Mouse (Mus musculus): ENCODE results near the gene Adam10.

- TF ChIP-seq CTCF (IDR thresholded peaks at IDR 0.05; ENCODE audit: insufficient read depth, low read depth, low read length) (no peak), POLR2A (IDR thresholded peaks at IDR 0.05; ENCODE audit: insufficient read depth, low read depth, low read length) (no peak)
These were observed 96.7 kb downstream of the Adam10 start for GRCm38 (mm10) chr9:70775517-70775916.

Measured in olfactory bulb, adult 2 months (tissue).